Mouse (Mus musculus): Measurements from ENCODE around the gene Atp23. TPM values are rescaled to one million over a fixed set of nuclear protein-coding genes. Genes with fewer than 3 reads are reported as not detected.
A peak's percentile ranks its signal among the peaks of the same experiment; 100 is the strongest.

Atp23 gene
- polyA plus RNA-seq (2015; fragmentation: Nextera tagmentation; extraction: Ambion mirVana), result 13.4 and 15.6 TPM in 2 replicates

- Histone ChIP-seq H3K27ac (ENCODE audit: low read length) (peak within 1 kb of the TSS; percentile 40; the same call in 1 of the 2 replicates), H3K4me1 (ENCODE audit: control insufficient read depth, insufficient read depth, low read length) (peaks cover 12% of the 10 kb centered on the region), H3K27me3 (ENCODE audit: control insufficient read depth, insufficient read depth, low read depth, low read length) (no peaks in the 10 kb centered on the region), H3K4me2 (ENCODE audit: low read length) (peak within 1 kb of the TSS; percentile 96), H3K4me3 (ENCODE audit: low read depth, low read length) (peak within 1 kb of the TSS; percentile 71), H3K36me3 (ENCODE audit: control insufficient read depth, insufficient read depth, low read length) (0 out of 2 replicates have a peak, but pooled peaks cover 3% of the 10 kb centered on the region), H3K9me3 (replicated peaks; ENCODE audit: control insufficient read depth, low read length, poor library complexity, severe bottlenecking) (no peaks in the 10 kb centered on the region), H3K9ac (ENCODE audit: low read depth, low read length) (peak within 1 kb of the TSS; percentile 79)
- peak; percentile 84 for ATAC-seq
- WGBS, result under 1% methylated on average over 45 of the region's 56 CpGs
Measured at GRCm38 (mm10) chr10:126900821-126901487, at the start of gene Atp23. Gene Atp23 (minus strand): TSS chr10:126901355.

- Histone ChIP-seq H3K9ac (ENCODE audit: low read depth, low read length) (no peak overlapping the region), H3K4me3 (ENCODE audit: low read depth, low read length) (no peak overlapping the region), H3K27ac (ENCODE audit: low read length) (no peak overlapping the region)
Measured at GRCm38 (mm10) chr10:126950572-126950971, 49.4 kb upstream of the Atp23 start.

GRCm38 (mm10) chr10:126949824-126950223 lies 48.7 kb upstream of the Atp23 start:
- Histone ChIP-seq H3K27me3 (ENCODE audit: control insufficient read depth, insufficient read depth, low read depth, low read length) (no peaks in the 10 kb centered on the region), H3K27ac (ENCODE audit: low read length) (no peak overlapping the region), H3K4me1 (ENCODE audit: control insufficient read depth, insufficient read depth, low read length) (no peaks in the 10 kb centered on the region), H3K4me3 (ENCODE audit: low read depth, low read length) (no peak overlapping the region), H3K4me2 (ENCODE audit: low read length) (no peak overlapping the region), H3K36me3 (ENCODE audit: control insufficient read depth, insufficient read depth, low read length) (no peaks in the 10 kb centered on the region), H3K9me3 (replicated peaks; ENCODE audit: control insufficient read depth, low read length, poor library complexity, severe bottlenecking) (peaks cover 5% of the 10 kb centered on the region; the same call in 1 of the 2 replicates), H3K9ac (ENCODE audit: low read depth, low read length) (no peak overlapping the region)
- WGBS, result 77% methylated on average over 5 of the region's 5 CpGs
- no peak for ATAC-seq

More at GRCm38 (mm10) chr10:126950572-126950971, 49.4 kb upstream of the Atp23 start:
- Histone ChIP-seq H3K4me1 (ENCODE audit: control insufficient read depth, insufficient read depth, low read length) (no peaks in the 10 kb centered on the region), H3K27me3 (ENCODE audit: control insufficient read depth, insufficient read depth, low read depth, low read length) (no peaks in the 10 kb centered on the region), H3K4me2 (ENCODE audit: low read length) (no peak overlapping the region), H3K36me3 (ENCODE audit: control insufficient read depth, insufficient read depth, low read length) (no peaks in the 10 kb centered on the region), H3K9me3 (replicated peaks; ENCODE audit: control insufficient read depth, low read length, poor library complexity, severe bottlenecking) (peaks cover 5% of the 10 kb centered on the region; the same call in 1 of the 2 replicates)
- 93% methylated on average over 4 of the region's 4 CpGs for WGBS
- no peak for ATAC-seq

GRCm38 (mm10) chr10:126945531-126945930 lies 44.4 kb upstream of the Atp23 start:
- Histone ChIP-seq H3K27me3 (ENCODE audit: control insufficient read depth, insufficient read depth, low read depth, low read length) (no peaks in the 10 kb centered on the region), H3K9ac (ENCODE audit: low read depth, low read length) (no peak overlapping the region), H3K27ac (ENCODE audit: low read length) (no peak overlapping the region), H3K4me3 (ENCODE audit: low read depth, low read length) (no peak overlapping the region), H3K36me3 (ENCODE audit: control insufficient read depth, insufficient read depth, low read length) (no peaks in the 10 kb centered on the region), H3K4me2 (ENCODE audit: low read length) (no peak overlapping the region), H3K9me3 (replicated peaks; ENCODE audit: control insufficient read depth, low read length, poor library complexity, severe bottlenecking) (peaks cover 5% of the 10 kb centered on the region; the same call in 1 of the 2 replicates), H3K4me1 (ENCODE audit: control insufficient read depth, insufficient read depth, low read length) (no peaks in the 10 kb centered on the region)
- 89% methylated on average over 5 of the region's 5 CpGs for WGBS
- ATAC-seq, result no peak

GRCm38 (mm10) chr10:126940949-126941348 lies 39.8 kb upstream of the Atp23 start:
- ATAC-seq, result no peak
- WGBS, result 76% methylated on average over 7 of the region's 7 CpGs

GRCm38 (mm10) chr10:126935556-126936381 lies 34.6 kb upstream of the Atp23 start:
- Histone ChIP-seq H3K9me3 (replicated peaks; ENCODE audit: control insufficient read depth, low read length, poor library complexity, severe bottlenecking) (no peaks in the 10 kb centered on the region), H3K27ac (ENCODE audit: low read length) (no peak overlapping the region), H3K36me3 (ENCODE audit: control insufficient read depth, insufficient read depth, low read length) (no peaks in the 10 kb centered on the region), H3K9ac (ENCODE audit: low read depth, low read length) (no peak overlapping the region), H3K4me3 (ENCODE audit: low read depth, low read length) (no peak overlapping the region), H3K4me2 (ENCODE audit: low read length) (no peak overlapping the region), H3K27me3 (ENCODE audit: control insufficient read depth, insufficient read depth, low read depth, low read length) (no peaks in the 10 kb centered on the region), H3K4me1 (ENCODE audit: control insufficient read depth, insufficient read depth, low read length) (0 out of 2 replicates have a peak, but pooled peaks cover under 1% of the 10 kb centered on the region)
- 65% methylated on average over 18 of the region's 18 CpGs for whole genome bisulfite sequencing
- no peak for ATAC-seq

More at GRCm38 (mm10) chr10:126940949-126941348, 39.8 kb upstream of the Atp23 start:
- Histone ChIP-seq H3K4me1 (ENCODE audit: control insufficient read depth, insufficient read depth, low read length) (no peaks in the 10 kb centered on the region), H3K27ac (ENCODE audit: low read length) (no peak overlapping the region), H3K9me3 (replicated peaks; ENCODE audit: control insufficient read depth, low read length, poor library complexity, severe bottlenecking) (no peaks in the 10 kb centered on the region), H3K4me2 (ENCODE audit: low read length) (no peak overlapping the region), H3K36me3 (ENCODE audit: control insufficient read depth, insufficient read depth, low read length) (no peaks in the 10 kb centered on the region), H3K27me3 (ENCODE audit: control insufficient read depth, insufficient read depth, low read depth, low read length) (no peaks in the 10 kb centered on the region), H3K9ac (ENCODE audit: low read depth, low read length) (no peak overlapping the region), H3K4me3 (ENCODE audit: low read depth, low read length) (no peak overlapping the region)

GRCm38 (mm10) chr10:126935121-126935520 lies 34.0 kb upstream of the Atp23 start:
- no peaks in the 10 kb centered on the region for H3K27me3 ChIP-seq (ENCODE audit: control insufficient read depth, insufficient read depth, low read depth, low read length)
- H3K9ac ChIP-seq (ENCODE audit: low read depth, low read length), result no peak overlapping the region
- no peak overlapping the region for H3K27ac ChIP-seq (ENCODE audit: low read length)
- no peak overlapping the region for H3K4me2 ChIP-seq (ENCODE audit: low read length)
- H3K4me3 ChIP-seq (ENCODE audit: low read depth, low read length), result no peak overlapping the region
- H3K36me3 ChIP-seq (ENCODE audit: control insufficient read depth, insufficient read depth, low read length), result no peaks in the 10 kb centered on the region
- H3K9me3 ChIP-seq (replicated peaks; ENCODE audit: control insufficient read depth, low read length, poor library complexity, severe bottlenecking), result no peaks in the 10 kb centered on the region
- 88% methylated on average over 8 of the region's 8 CpGs for WGBS
- H3K4me1 ChIP-seq (ENCODE audit: control insufficient read depth, insufficient read depth, low read length), result 0 out of 2 replicates have a peak, but pooled peaks cover 5% of the 10 kb centered on the region
- no peak for ATAC-seq

GRCm38 (mm10) chr10:126934561-126934960 lies 33.4 kb upstream of the Atp23 start:
- Histone ChIP-seq H3K27me3 (ENCODE audit: control insufficient read depth, insufficient read depth, low read depth, low read length) (no peaks in the 10 kb centered on the region), H3K36me3 (ENCODE audit: control insufficient read depth, insufficient read depth, low read length) (no peaks in the 10 kb centered on the region), H3K27ac (ENCODE audit: low read length) (no peak overlapping the region), H3K4me2 (ENCODE audit: low read length) (no peak overlapping the region), H3K9ac (ENCODE audit: low read depth, low read length) (no peak overlapping the region), H3K4me1 (ENCODE audit: control insufficient read depth, insufficient read depth, low read length) (peaks cover 8% of the 10 kb centered on the region; the same call in 1 of the 2 replicates), H3K9me3 (replicated peaks; ENCODE audit: control insufficient read depth, low read length, poor library complexity, severe bottlenecking) (no peaks in the 10 kb centered on the region), H3K4me3 (ENCODE audit: low read depth, low read length) (no peak overlapping the region)
- WGBS, result 91% methylated on average over 13 of the region's 13 CpGs
- ATAC-seq, result no peak

GRCm38 (mm10) chr10:126931760-126932139 lies 30.6 kb upstream of the Atp23 start:
- Histone ChIP-seq H3K27ac (ENCODE audit: low read length) (peak overlapping the region; percentile 78; the same call in 1 of the 2 replicates), H3K4me2 (ENCODE audit: low read length) (no peak overlapping the region), H3K4me1 (ENCODE audit: control insufficient read depth, insufficient read depth, low read length) (peaks cover 26% of the 10 kb centered on the region), H3K4me3 (ENCODE audit: low read depth, low read length) (no peak overlapping the region), H3K36me3 (ENCODE audit: control insufficient read depth, insufficient read depth, low read length) (no peaks in the 10 kb centered on the region), H3K9me3 (replicated peaks; ENCODE audit: control insufficient read depth, low read length, poor library complexity, severe bottlenecking) (no peaks in the 10 kb centered on the region), H3K27me3 (ENCODE audit: control insufficient read depth, insufficient read depth, low read depth, low read length) (no peaks in the 10 kb centered on the region), H3K9ac (ENCODE audit: low read depth, low read length) (no peak overlapping the region)
- ATAC-seq, result no peak
